Mouse (Mus musculus): Measurements from ENCODE around the gene Kif24.

Kif24 gene

DNA sequence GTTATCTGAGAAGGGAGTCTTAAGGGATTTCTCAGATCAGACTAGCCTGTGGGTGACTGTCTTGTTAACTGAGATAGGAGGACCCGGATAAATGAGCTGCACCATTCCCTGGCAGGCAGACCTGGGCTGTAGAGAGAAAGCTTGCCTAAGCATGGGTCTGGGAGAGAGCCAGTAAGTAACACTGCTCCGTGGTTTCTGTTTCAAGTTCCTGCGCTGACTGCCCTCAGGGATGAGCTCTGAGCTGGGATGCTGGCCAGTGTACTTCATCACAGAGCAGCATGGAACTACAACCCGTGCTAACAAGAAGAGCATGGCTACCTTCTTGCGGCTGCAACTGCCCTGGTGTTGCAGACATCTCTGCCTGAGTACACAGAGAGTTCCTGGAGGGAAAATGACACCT, 64.8 kb downstream of the Kif24 start:
- DNase-seq = no peak

DNA sequence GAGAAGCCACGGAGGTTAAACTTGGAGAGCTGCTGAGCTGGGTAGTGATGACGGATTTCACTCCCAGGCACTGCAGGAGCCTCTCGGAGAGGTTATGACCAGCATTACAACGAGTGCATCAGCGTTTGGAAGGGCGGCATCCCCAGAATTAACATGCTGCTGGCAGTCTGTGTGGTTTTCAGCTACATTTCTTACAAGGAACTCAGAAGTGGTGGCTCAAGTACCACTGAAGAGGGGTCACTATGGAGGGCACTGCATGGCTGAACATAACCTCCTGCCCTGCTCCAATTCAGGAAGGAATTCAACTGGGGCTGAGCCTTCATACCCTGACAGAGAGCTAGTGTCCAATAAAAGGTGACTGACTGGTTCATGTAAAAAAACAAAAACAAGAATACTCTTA, 66.3 kb downstream of the Kif24 start:
- DNase-seq = peak; percentile 17 to 49

DNA sequence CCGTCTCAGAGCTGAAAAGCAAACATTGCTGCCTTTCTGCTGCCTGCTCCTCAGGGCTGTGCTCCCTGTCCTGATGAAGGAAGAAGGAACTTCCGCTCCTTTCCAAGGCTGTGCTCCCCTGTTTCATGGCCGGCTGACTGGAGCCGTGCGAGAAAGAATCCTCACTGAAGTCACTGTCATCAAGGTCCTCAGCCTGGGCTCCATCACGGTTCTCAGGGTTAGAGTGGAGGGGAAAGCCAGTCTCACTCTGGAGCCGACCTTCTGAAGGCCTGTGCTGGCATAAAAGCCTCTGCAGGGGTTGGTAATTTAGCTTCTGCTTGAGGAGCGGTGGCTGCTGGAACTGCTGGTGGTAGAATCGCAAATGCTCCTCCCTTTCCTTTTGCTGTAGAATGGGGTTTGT, 70.0 kb downstream of the Kif24 start:
- no peak for DNase-seq

GRCm38 (mm10) chr4:41391015-41391414, 73.7 kb downstream of the Kif24 start:
- no peak for DNase-seq

GRCm38 (mm10) chr4:41390122-41390521, 74.6 kb downstream of the Kif24 start:
- peak; percentile 72 to 77 for DNase-seq

GRCm38 (mm10) chr4:41389240-41389639, 75.4 kb downstream of the Kif24 start:
- no peak for DNase-seq

- DNase-seq = no peak
These were observed 76.1 kb downstream of the Kif24 start for GRCm38 (mm10) chr4:41388616-41389015.

- DNase-seq = no peak
These were observed 76.8 kb downstream of the Kif24 start for GRCm38 (mm10) chr4:41387755-41388469.

DNA sequence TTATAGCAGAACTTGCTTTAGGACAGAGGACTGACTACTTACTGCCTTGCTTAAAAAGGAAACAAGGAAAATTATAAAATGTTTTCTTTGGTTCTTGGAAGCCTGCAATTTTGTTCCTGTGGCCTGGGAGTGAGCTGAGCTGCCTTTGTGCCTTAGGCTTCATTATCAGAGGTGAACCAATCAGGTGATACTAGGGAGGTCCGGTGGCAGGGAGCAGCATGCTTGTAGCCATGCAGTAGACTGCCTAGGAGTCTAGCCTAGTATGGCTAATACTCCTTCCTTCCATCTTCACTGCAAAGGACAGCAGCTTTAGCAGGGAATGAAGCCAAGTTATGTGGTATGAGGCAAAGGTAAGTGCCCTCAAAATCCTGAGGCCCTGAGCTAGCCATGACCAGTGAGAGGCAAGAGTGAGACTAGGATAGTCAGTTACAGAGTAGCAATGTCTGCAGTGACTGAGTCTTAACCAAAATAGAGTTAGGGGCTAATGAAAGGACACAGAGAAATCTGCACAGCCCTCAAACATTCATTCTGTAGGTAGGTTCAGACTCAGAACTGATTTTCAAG, 78.2 kb downstream of the Kif24 start:
- DNase-seq = no peak

DNA sequence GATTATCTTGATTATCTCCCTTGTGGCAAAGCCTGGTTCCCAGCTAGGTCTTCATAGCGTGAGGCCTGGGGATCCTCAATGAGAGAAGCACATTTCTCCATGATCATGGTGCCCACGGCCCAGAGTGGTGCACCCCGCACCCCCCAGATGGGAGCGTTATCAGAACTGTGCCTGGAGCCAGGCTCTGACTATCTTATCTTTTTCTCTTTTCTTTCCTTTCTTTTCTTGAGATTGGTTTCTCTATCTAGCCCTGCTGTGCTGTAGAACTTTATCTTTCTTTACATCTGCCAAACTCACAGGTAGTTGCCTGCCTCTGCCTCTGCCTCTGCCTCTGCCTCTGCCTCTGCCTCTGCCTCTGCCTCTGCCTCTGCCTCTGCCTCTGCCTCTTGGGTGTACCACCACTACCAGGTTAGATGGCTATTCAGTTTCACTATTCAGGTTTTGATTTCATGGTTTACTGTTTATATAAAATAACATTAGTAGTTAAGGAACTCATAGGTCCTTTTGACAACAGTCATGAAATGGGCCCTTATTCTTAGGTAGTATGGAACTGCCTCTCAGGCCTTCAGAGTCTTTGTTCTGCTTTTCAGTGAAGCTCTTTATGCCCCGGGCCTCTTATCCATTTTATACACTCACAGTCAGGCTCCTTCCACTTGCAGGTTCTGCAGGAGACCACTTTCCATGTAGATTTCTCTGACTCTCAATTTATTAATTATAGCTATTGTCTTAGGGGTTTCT, 83.3 kb downstream of the Kif24 start:
- DNase-seq = no peak

- no peak for DNase-seq
These were observed 87.1 kb downstream of the Kif24 start for GRCm38 (mm10) chr4:41377567-41377966.

DNA sequence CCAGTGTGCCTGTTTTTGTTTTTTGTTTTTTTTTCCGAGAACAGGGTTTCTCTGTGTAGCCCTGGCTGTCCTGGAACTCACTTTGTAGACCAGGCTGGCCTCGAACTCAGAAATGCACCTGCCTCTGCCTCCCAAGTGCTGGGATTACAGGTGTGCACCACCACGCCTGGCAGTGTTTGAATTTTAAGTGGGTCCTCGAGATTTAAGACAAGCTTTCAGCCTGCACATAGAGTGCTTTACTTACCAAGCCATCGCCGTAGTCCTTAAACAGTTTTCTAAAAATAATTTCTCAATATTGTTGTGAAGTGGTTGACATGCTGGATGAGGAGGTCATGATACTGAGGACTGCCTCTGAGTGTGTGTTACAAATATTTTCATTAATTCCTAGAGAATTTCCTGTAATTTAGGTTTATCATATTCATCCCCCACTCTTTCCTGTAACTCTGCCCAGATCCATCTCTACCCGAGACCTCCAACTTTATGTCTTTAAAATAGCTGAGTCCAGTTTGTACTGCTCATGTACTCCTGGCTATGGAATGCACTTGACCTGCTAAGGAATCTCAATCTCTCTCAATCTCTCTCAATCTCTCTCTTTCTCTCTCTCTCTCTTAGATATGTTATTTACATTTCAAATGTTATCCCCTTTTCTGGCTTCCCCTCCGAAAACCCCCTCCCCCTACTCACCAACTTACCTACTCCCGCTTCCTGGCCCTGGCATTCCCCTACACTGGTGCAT, 94.8 kb downstream of the Kif24 start:
- DNase-seq = peak; percentile 53 to 58

GRCm38 (mm10) chr4:41368198-41368597, 96.5 kb downstream of the Kif24 start:
- DNase-seq = peak; percentile 25 to 41

DNA sequence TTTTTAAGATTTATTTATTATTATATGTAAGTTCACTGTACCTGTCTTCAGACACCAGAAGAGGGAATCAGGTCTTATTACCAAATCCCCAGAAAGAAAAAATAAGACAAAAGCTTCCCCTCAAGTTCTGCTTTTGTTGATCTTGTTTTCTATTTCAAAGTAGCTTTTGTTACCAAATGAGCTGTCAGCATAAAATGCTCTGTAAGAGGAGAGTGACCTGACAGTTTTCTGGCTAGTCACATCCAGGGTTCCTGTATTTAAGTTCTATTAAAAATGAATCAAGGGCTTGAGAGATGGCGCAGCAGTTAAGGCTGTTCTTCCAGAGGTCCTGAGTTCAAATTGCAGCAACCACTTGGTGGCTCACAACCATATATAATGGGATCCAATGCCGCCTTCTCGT, 103.6 kb downstream of the Kif24 start:
- DNase-seq = no peak

GRCm38 (mm10) chr4:41359358-41359757, 105.3 kb downstream of the Kif24 start:
- peak; percentile 13 to 18 for DNase-seq

GRCm38 (mm10) chr4:41358669-41359068, 106.0 kb downstream of the Kif24 start:
- no peak for DNase-seq

GRCm38 (mm10) chr4:41357154-41357553, 107.5 kb downstream of the Kif24 start:
- no peak for DNase-seq

DNA sequence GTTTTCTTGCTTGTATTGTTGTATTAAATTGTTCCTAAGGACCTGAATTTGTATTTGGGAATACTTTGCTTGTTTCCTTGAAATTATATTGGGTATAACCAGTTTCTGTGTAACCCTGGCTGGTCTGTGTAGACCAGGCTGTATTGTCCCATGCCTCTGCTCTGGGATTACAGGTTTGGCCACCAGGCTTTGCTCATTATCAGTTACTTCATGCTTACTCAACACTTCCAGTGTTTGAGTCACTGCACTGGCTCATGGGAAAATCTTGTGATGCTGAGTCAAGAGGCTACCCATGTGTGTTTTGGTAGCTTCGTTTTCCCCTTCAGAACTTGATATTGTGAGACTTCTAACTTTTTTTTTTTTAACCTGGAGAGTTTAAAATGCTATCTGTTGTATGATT, 111.4 kb downstream of the Kif24 start:
- DNase-seq = peak in 1 of 2 experiments; percentile 10

GRCm38 (mm10) chr4:41352758-41353157, 111.9 kb downstream of the Kif24 start:
- DNase-seq = no peak

- peak in 1 of 2 experiments; percentile 49 for DNase-seq
These were observed 115.5 kb downstream of the Kif24 start for GRCm38 (mm10) chr4:41349199-41349591.

GRCm38 (mm10) chr4:41348584-41349198, 116.0 kb downstream of the Kif24 start, which contains the start of gene Ubap1:
Ubap1 (plus strand) TSS chr4:41348996.
- DNase-seq = peak; percentile 94 to 97

GRCm38 (mm10) chr4:41347839-41348238, 116.8 kb downstream of the Kif24 start:
- DNase-seq = no peak

DNA sequence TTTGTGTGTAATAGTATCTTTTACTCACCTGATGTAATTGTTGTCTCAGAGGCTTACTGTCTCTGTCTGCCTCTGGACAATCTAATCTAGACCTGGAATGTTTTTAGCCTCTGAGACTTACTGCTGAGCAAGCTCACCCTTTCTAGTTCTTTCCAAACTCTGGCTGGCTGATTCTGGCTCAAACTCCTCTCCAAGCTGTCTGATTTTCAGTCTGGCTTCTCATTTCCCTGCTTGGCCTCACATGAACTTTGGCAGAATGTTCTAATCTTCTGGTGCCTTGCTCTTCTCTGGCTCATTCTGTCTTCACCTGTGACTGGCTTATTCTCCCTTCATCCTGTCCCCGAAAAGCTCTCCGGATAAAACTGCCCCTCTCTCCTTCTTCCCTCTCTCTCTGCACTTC, 118.7 kb downstream of the Kif24 start:
- DNase-seq = no peak
